Mouse (Mus musculus) forebrain, embryonic 15.5 days (tissue): ENCODE measurements around the gene Cdk6. TPM values are rescaled to one million over a fixed set of nuclear protein-coding genes. Genes with fewer than 3 reads are reported as not detected.

Source experiments
- ATAC-seq: fragments of 200-750 bp; cut with Nextera tagmentation; replicated peaks from 2 replicates; pipeline ENCODE4 v1.8.0; 2017; ENCODE audit warnings: mild to moderate bottlenecking, moderate TSS enrichment, moderate library complexity
- H3K27ac ChIP-seq: fragments of 300-500 bp; sonication (generic); replicated peaks from 2 replicates; pipeline ENCODE4 v1.5.1; 2015; ENCODE audit warnings: mild to moderate bottlenecking, inconsistent platforms
- H3K27me3 ChIP-seq: fragments of 300-500 bp; sonication (generic); 2 replicates; pipeline ENCODE4 v1.6.1; 2015; ENCODE audit warnings: inconsistent platforms
- H3K36me3 ChIP-seq: fragments of 300-500 bp; sonication (generic); 2 replicates; pipeline ENCODE4 v1.6.1; 2015; ENCODE audit warnings: mild to moderate bottlenecking, inconsistent platforms
- H3K4me1 ChIP-seq: fragments of 300-500 bp; sonication (generic); 2 replicates; pipeline ENCODE4 v1.6.1; 2015; ENCODE audit warnings: inconsistent platforms
- H3K4me2 ChIP-seq: fragments of 300-500 bp; sonication (generic); replicated peaks from 2 replicates; pipeline ENCODE4 v1.6.1; 2015; ENCODE audit warnings: mild to moderate bottlenecking, inconsistent platforms
- H3K4me3 ChIP-seq: fragments of 300-500 bp; sonication (generic); 2 replicates; pipeline ENCODE4 v1.5.1; 2015; ENCODE audit warnings: mild to moderate bottlenecking, inconsistent platforms
- H3K9ac ChIP-seq: fragments of 300-500 bp; sonication (generic); replicated peaks from 2 replicates; pipeline ENCODE4 v1.6.1; 2015; ENCODE audit warnings: mild to moderate bottlenecking, inconsistent platforms
- H3K9me3 ChIP-seq: fragments of 300-500 bp; sonication (generic); 2 replicates; pipeline ENCODE4 v1.6.1; 2016; ENCODE audit warnings: inconsistent platforms
- WGBS: fragments of 180-500 bp; shearing (Covaris S2); methylation state at CpG from one replicate; pipeline ENCODE4 v1.1.7; 2015; ENCODE audit warnings: mixed read lengths; 5-methylcytosine and 5-hydroxymethylcytosine counted together
- polyA plus RNA-seq: library from polyadenylated mRNA; unstranded; fragments of >200 nt; fragmentation: Nextera tagmentation; extraction: Ambion mirVana; gene quantifications from 2 replicates; pipeline ENCODE4 v1.2.1, GENCODE M21; 2015

The Cdk6 gene
- polyA plus RNA-seq, 1 experiment from 2014 or later, result 30.8 TPM

- H3K4me1 ChIP-seq, result no peaks in the 10 kb centered on the region
- H3K4me2 ChIP-seq, result no peak overlapping the region
- H3K27ac ChIP-seq, result no peak overlapping the region
- H3K9me3 ChIP-seq, result no peaks in the 10 kb centered on the region
- H3K36me3 ChIP-seq, result no peaks in the 10 kb centered on the region
- no peaks in the 10 kb centered on the region for H3K27me3 ChIP-seq
- WGBS, result 68% methylated on average over 15 of the region's 15 CpGs
- H3K9ac ChIP-seq, result no peak overlapping the region
- ATAC-seq, result no peak
- H3K4me3 ChIP-seq, result no peak overlapping the region
Observed at GRCm38 (mm10) chr5:3363036-3363983, 22.0 kb downstream of the Cdk6 start.

- no peak overlapping the region for H3K9ac ChIP-seq
- 95% methylated on average over 4 of the region's 4 CpGs for WGBS
- no peak for ATAC-seq
- H3K27me3 ChIP-seq, result no peaks in the 10 kb centered on the region
- H3K4me1 ChIP-seq, result no peaks in the 10 kb centered on the region
- H3K36me3 ChIP-seq, result no peaks in the 10 kb centered on the region
- no peak overlapping the region for H3K27ac ChIP-seq
- no peak overlapping the region for H3K4me3 ChIP-seq
- no peak overlapping the region for H3K4me2 ChIP-seq
- no peaks in the 10 kb centered on the region for H3K9me3 ChIP-seq
Observed at GRCm38 (mm10) chr5:3367045-3367444, 25.8 kb downstream of the Cdk6 start.

- Histone ChIP-seq H3K27ac (no peak overlapping the region), H3K27me3 (no peaks in the 10 kb centered on the region), H3K9ac (no peak overlapping the region), H3K4me1 (no peaks in the 10 kb centered on the region), H3K4me2 (no peak overlapping the region), H3K4me3 (no peak overlapping the region), H3K36me3 (no peaks in the 10 kb centered on the region), H3K9me3 (no peaks in the 10 kb centered on the region)
- 77% methylated on average over 6 of the region's 6 CpGs for WGBS
- no peak for ATAC-seq
Observed at GRCm38 (mm10) chr5:3369317-3369716, 28.0 kb downstream of the Cdk6 start.

- Histone ChIP-seq H3K9ac (no peak overlapping the region), H3K9me3 (no peaks in the 10 kb centered on the region), H3K4me3 (no peak overlapping the region), H3K27me3 (no peaks in the 10 kb centered on the region), H3K4me2 (no peak overlapping the region), H3K27ac (no peak overlapping the region), H3K36me3 (no peaks in the 10 kb centered on the region), H3K4me1 (no peaks in the 10 kb centered on the region)
- WGBS, result 90% methylated on average over 2 of the region's 2 CpGs
- no peak for ATAC-seq
Observed at GRCm38 (mm10) chr5:3371212-3371611, 29.9 kb downstream of the Cdk6 start.

- Histone ChIP-seq H3K9ac (no peak overlapping the region), H3K27me3 (no peaks in the 10 kb centered on the region), H3K27ac (no peak overlapping the region), H3K4me1 (no peaks in the 10 kb centered on the region), H3K9me3 (no peaks in the 10 kb centered on the region), H3K4me2 (no peak overlapping the region), H3K36me3 (no peaks in the 10 kb centered on the region), H3K4me3 (no peak overlapping the region)
- no peak for ATAC-seq
- WGBS, result 84% methylated on average over 10 of the region's 10 CpGs
Observed at GRCm38 (mm10) chr5:3373170-3373569, 31.9 kb downstream of the Cdk6 start.

GRCm38 (mm10) chr5:3374763-3375162 lies 33.5 kb downstream of the Cdk6 start:
- WGBS, result 91% methylated on average over 10 of the region's 10 CpGs
- H3K4me2 ChIP-seq, result no peak overlapping the region
- H3K4me1 ChIP-seq, result no peaks in the 10 kb centered on the region
- H3K9me3 ChIP-seq, result no peaks in the 10 kb centered on the region
- no peak overlapping the region for H3K27ac ChIP-seq
- no peak overlapping the region for H3K9ac ChIP-seq
- no peaks in the 10 kb centered on the region for H3K27me3 ChIP-seq
- ATAC-seq, result no peak
- no peaks in the 10 kb centered on the region for H3K36me3 ChIP-seq
- no peak overlapping the region for H3K4me3 ChIP-seq

- 89% methylated on average over 2 of the region's 2 CpGs for WGBS
- H3K27me3 ChIP-seq, result no peaks in the 10 kb centered on the region
- ATAC-seq, result no peak
- no peak overlapping the region for H3K9ac ChIP-seq
- H3K27ac ChIP-seq, result no peak overlapping the region
- H3K4me3 ChIP-seq, result no peak overlapping the region
- no peaks in the 10 kb centered on the region for H3K36me3 ChIP-seq
- no peaks in the 10 kb centered on the region for H3K9me3 ChIP-seq
- H3K4me2 ChIP-seq, result no peak overlapping the region
- no peaks in the 10 kb centered on the region for H3K4me1 ChIP-seq
Observed at GRCm38 (mm10) chr5:3376167-3376566, 34.9 kb downstream of the Cdk6 start.

- Histone ChIP-seq H3K27me3 (no peaks in the 10 kb centered on the region), H3K9me3 (no peaks in the 10 kb centered on the region), H3K4me3 (no peak overlapping the region), H3K36me3 (no peaks in the 10 kb centered on the region), H3K4me2 (no peak overlapping the region), H3K4me1 (no peaks in the 10 kb centered on the region), H3K27ac (no peak overlapping the region), H3K9ac (no peak overlapping the region)
- 69% methylated on average over 4 of the region's 4 CpGs for WGBS
- ATAC-seq, result no peak
Observed at GRCm38 (mm10) chr5:3379252-3379651, 38.0 kb downstream of the Cdk6 start.

GRCm38 (mm10) chr5:3380692-3381233 lies 39.5 kb downstream of the Cdk6 start:
- Histone ChIP-seq H3K9ac (no peak overlapping the region), H3K27ac (no peak overlapping the region), H3K27me3 (no peaks in the 10 kb centered on the region), H3K36me3 (no peaks in the 10 kb centered on the region), H3K4me1 (no peaks in the 10 kb centered on the region), H3K9me3 (no peaks in the 10 kb centered on the region), H3K4me3 (no peak overlapping the region), H3K4me2 (no peak overlapping the region)
- ATAC-seq, result no peak
- WGBS, result 83% methylated on average over 9 of the region's 9 CpGs

- no peaks in the 10 kb centered on the region for H3K36me3 ChIP-seq
- H3K4me3 ChIP-seq, result no peak overlapping the region
- H3K27me3 ChIP-seq, result no peaks in the 10 kb centered on the region
- no peaks in the 10 kb centered on the region for H3K9me3 ChIP-seq
- no peak overlapping the region for H3K4me2 ChIP-seq
- no peak overlapping the region for H3K27ac ChIP-seq
- H3K9ac ChIP-seq, result no peak overlapping the region
- no peaks in the 10 kb centered on the region; the same call in 1 of the 2 replicates for H3K4me1 ChIP-seq
- 85% methylated on average over 8 of the region's 8 CpGs for WGBS
- no peak for ATAC-seq
Observed at GRCm38 (mm10) chr5:3381795-3382194, 40.5 kb downstream of the Cdk6 start.

- H3K9ac ChIP-seq, result no peak overlapping the region
- H3K4me1 ChIP-seq, result peaks cover 2% of the 10 kb centered on the region; the same call in 1 of the 2 replicates
- no peak overlapping the region for H3K27ac ChIP-seq
- WGBS, result 82% methylated on average over 13 of the region's 13 CpGs
- no peak overlapping the region for H3K4me3 ChIP-seq
- no peaks in the 10 kb centered on the region for H3K36me3 ChIP-seq
- no peaks in the 10 kb centered on the region for H3K9me3 ChIP-seq
- H3K4me2 ChIP-seq, result no peak overlapping the region
- no peaks in the 10 kb centered on the region for H3K27me3 ChIP-seq
- ATAC-seq, result no peak
Observed at GRCm38 (mm10) chr5:3382343-3383040, 41.2 kb downstream of the Cdk6 start.

GRCm38 (mm10) chr5:3383547-3383946 lies 42.3 kb downstream of the Cdk6 start:
- Histone ChIP-seq H3K27me3 (no peaks in the 10 kb centered on the region), H3K9ac (no peak overlapping the region), H3K9me3 (no peaks in the 10 kb centered on the region), H3K4me1 (peaks cover 2% of the 10 kb centered on the region; the same call in 1 of the 2 replicates), H3K36me3 (no peaks in the 10 kb centered on the region), H3K4me2 (no peak overlapping the region), H3K4me3 (no peak overlapping the region), H3K27ac (no peak overlapping the region)
- WGBS, result 70% methylated on average over 3 of the region's 3 CpGs
- ATAC-seq, result no peak
